Mouse (Mus musculus): ENCODE measurements around the gene Tmem80.

- no peak for TF ChIP-seq CTCF (IDR thresholded peaks at IDR 0.05; ENCODE audit: borderline replicate concordance, control insufficient read depth, extremely low read depth, insufficient read depth, low read length, poor library complexity)
- no peak for TF ChIP-seq POLR2A (IDR thresholded peaks at IDR 0.05; ENCODE audit: control insufficient read depth, extremely low read depth, insufficient read depth, low read length, poor library complexity)
These were observed 39.8 kb downstream of the Tmem80 start for GRCm38 (mm10) chr7:141367358-141367757.
